Mouse (Mus musculus): ENCODE data around the gene Crebrf.
A peak's percentile ranks its signal among the peaks of the same experiment; 100 is the strongest.

- TF ChIP-seq POLR2A (IDR thresholded peaks at IDR 0.05; ENCODE audit: low read depth, low read length) (peak; percentile 74; the same call in 1 of the 2 replicates), CTCF (IDR thresholded peaks at IDR 0.05; ENCODE audit: extremely low read depth, insufficient read length, insufficient replicate concordance, low read depth, low read length) (no peak)
Observed at GRCm38 (mm10) chr17:26715916-26716717, 667 bp downstream of the Crebrf start.

Data from small intestine, adult 2 months (tissue).